Mouse (Mus musculus) thymus, adult 2 months (tissue): ENCODE measurements around the gene Hltf.

Source experiments
- CTCF ChIP-seq: fragments of 200-500 bp; IDR thresholded peaks from 2 replicates; pipeline ENCODE4 v1.5.1; 2012; ENCODE audit warnings: mild to moderate bottlenecking, control low read depth, low read length, moderate library complexity, borderline replicate concordance; ENCODE audit not compliant: control insufficient read depth, poor library complexity, insufficient read depth; ENCODE audit errors: extremely low read depth
- POLR2A ChIP-seq: fragments of 200-500 bp; IDR thresholded peaks from 2 replicates; pipeline ENCODE4 v1.6.1; 2012; ENCODE audit warnings: mild to moderate bottlenecking, low read length, control low read depth, moderate library complexity; ENCODE audit not compliant: control insufficient read depth, poor library complexity, insufficient read depth; ENCODE audit errors: extremely low read depth

DNA sequence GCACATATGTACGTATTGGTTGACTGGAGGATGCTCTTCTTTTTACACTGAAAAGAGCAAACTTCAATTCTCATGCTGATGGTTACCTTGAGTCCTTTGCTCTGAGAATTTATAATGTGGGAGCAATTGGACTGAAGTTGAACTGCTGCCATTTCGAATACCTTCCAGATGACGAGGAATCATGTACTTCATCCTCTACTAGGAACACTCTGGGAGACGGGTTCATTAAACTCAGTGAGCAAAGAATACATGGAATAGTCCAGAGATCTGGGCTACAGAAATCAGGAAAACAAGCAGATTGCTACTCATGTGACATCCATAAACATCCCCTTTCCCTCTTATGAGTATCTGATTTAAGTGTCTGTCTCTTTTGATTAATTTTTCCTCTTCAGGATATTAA lies 21.5 kb upstream of the Hltf start:
- TF ChIP-seq CTCF (no peak), POLR2A (no peak)
